Comparison of ENCODE assay signal across 1 mouse cellular context in the genomic region with DNA sequence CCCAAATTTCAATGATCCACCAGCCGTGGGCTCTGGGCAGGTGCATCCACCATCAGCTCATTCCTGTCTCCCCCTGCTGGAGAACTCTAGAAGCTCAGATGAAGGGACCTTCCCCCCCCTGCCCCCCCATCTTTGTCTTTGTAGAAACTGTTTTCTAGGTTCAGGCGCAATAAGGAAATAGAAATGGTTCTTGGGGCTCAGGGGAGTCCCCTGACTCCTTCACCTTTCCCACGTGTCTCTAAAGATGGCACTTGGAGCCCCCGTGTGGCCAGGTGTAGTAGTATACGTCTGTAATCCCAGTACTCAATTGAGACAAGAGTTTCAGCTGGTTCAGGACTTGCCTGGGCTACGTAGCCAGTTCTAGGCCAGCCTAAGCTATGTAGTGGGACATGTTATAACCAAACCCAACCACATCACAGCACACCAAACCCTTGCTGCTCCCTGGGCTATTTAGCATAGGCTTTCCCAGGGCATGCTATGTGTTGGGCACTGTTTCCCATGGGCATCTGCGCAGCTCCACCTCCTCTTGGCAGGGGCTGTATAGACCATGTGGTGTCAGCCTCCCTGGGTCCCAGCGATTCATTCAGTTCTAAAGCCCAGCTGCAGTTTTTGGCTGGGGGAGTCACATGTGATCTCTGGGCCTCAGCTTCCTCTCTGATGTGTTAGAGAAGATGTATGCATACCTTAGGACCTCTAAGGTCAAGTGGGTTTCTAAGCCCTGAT.
TF ChIP-seq lines count a peak whose summit lies in the region.

No protein-coding gene starts in this region.

TF ChIP-seq in CH12.LX, 34 proteins besides CTCF, POLR2A, EP300 and RAD21:
- TF ChIP-seq SMC3 (IDR thresholded peaks at IDR 0.05; ENCODE audit: low read depth, low read length) (peak; percentile 53), ZMIZ1 (IDR thresholded peaks at IDR 0.05; ENCODE audit: low read depth, low read length) (no peak)
TF ChIP-seq in CH12.LX: peak in this region for 1.
